Comparison of ENCODE assay signal across 8 mouse cellular contexts in the genomic region with DNA sequence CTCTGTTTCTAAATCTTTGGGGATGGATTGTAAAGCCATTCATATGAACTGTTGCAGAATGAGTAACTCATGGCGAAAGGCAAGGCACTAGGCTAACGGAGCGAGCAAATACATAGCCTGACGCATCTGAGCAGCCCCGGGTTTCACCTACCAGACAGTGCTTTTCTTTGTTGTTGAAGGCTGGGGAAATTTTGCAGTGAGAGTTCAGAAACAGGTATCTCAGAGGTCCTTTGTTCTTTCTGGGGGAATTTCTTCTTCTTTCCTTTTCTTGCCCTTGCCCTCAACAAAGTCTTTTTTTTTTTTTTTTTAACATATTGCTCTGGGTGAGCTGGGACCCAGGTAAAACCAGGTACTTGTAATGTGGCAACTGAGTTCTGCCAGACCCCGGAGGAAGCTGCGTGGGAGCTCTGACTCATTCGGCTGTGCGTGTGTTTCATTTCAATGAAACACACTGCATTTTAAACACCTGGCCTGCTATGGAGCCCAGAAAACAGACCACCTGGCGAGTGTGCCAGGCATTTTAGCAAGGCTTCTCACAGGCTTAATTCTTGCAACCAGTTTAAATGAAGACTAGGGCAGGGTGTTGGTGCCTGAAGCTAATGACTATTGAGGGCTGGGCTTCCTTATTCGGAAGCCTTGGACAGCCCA. TPM values are rescaled to one million over a fixed set of nuclear protein-coding genes. Genes with fewer than 3 reads are reported as not detected.
DNase-seq lines count a peak whose midpoint lies in the region; ATAC-seq and TF ChIP-seq lines count a peak whose summit lies in the region.

A gene (plus strand): TSS at position 484 of the 648 bp plus-strand sequence.

- no peak for DNase-seq in gastrocnemius, postnatal 14 days
- DNase-seq in gastrocnemius, adult 2 months = no peak
- peak; percentile 82 for DNase-seq in CD4-positive, CD25-positive, alpha-beta regulatory T cell, adult 2 months (ENCODE audit: low read depth, low spot score)
- no peak for DNase-seq in forebrain, embryonic 14.5 days (ENCODE audit: low spot score)
- DNase-seq in layer of hippocampus, postnatal 25 days (ENCODE audit: extremely low spot score in 1 of 2, low spot score in 1 of 2) = no peak
- DNase-seq in naive thymus-derived CD4-positive, alpha-beta T cell, adult 2 months (ENCODE audit: low read depth) = peak; percentile 44
- no peak for DNase-seq in thymus, adult 18-20 months
- no peak for DNase-seq in yolk sac, embryonic 10.5 days (ENCODE audit: low spot score)

- intact Hi-C loops in gastrocnemius, postnatal 14 days (cut with DNase I; ENCODE audit: low total_unique reads) = no loop called here
- intact Hi-C loops in gastrocnemius, adult 2 months (cut with DNase I) = no loop called here

- TF ChIP-seq CTCF in gastrocnemius, adult 2 months (IDR thresholded peaks at IDR 0.05) = no peak

- peaks cover 20% of the 10 kb centered on the region; the same call in 1 of the 2 replicates for H3K27me3 ChIP-seq in forebrain, embryonic 14.5 days (replicated peaks; ENCODE audit: control insufficient read depth, insufficient read depth, low read length)

- no peaks in the 10 kb centered on the region for H3K9me3 ChIP-seq in forebrain, embryonic 14.5 days (replicated peaks; ENCODE audit: control insufficient read depth, low read length)

- ATAC-seq in forebrain, embryonic 14.5 days = no peak

- 63% methylated on average over 11 of the region's 11 CpGs for WGBS in forebrain, embryonic 14.5 days

- H3K27ac ChIP-seq in gastrocnemius, adult 2 months = no peak within 1 kb of the TSS
- no peak within 1 kb of the TSS for H3K27ac ChIP-seq in forebrain, embryonic 14.5 days (ENCODE audit: low read depth, low read length)

- H3K4me2 ChIP-seq in forebrain, embryonic 14.5 days (ENCODE audit: low read length) = peak within 1 kb of the TSS; percentile 75

- no peaks in the 10 kb centered on the region for H3K36me3 ChIP-seq in forebrain, embryonic 14.5 days (ENCODE audit: control insufficient read depth, insufficient read depth, low read length)

- peak within 1 kb of the TSS; percentile 60 for H3K9ac ChIP-seq in forebrain, embryonic 14.5 days (ENCODE audit: low read length)

- no peak within 1 kb of the TSS for H3K4me3 ChIP-seq in gastrocnemius, adult 2 months
- peak within 1 kb of the TSS; percentile 37 for H3K4me3 ChIP-seq in forebrain, embryonic 14.5 days (ENCODE audit: low read depth, low read length)

- peaks cover 8% of the 10 kb centered on the region for H3K4me1 ChIP-seq in forebrain, embryonic 14.5 days (ENCODE audit: control insufficient read depth, insufficient read depth, low read length)

RNA-seq across cellular contexts. Expression of the gene that starts here (rescaled TPM):
- total RNA-seq in gastrocnemius, postnatal 14 days (2021) = 10 to 100 TPM; 32.3 to 38.6 TPM
- 1 to 10 TPM; 1.0 to 1.5 TPM for total RNA-seq in gastrocnemius, adult 2 months (2021)
- 46.7 and 54.9 TPM in 2 replicates for polyA plus RNA-seq in forebrain, embryonic 14.5 days (2014; fragmentation: Nextera tagmentation; extraction: Ambion mirVana)
- 10 to 100 TPM; 17.5 to 19.9 TPM for total RNA-seq in layer of hippocampus, postnatal 25 days (2021)

Comparison
In these comparisons a context has a peak if more than half of its experiments do, and no peak if none do; other contexts are left out.
1. RNA of the gene that starts here (total RNA-seq): 32.3 to 38.6 TPM in gastrocnemius, postnatal 14 days and 17.5 to 19.9 TPM in layer of hippocampus, postnatal 25 days; 1.0 to 1.5 TPM in gastrocnemius, adult 2 months; every median in the first group is over 4 times any median in the second.
2. DNase-seq: peak in CD4-positive, CD25-positive, alpha-beta regulatory T cell, adult 2 months (single experiment) and naive thymus-derived CD4-positive, alpha-beta T cell, adult 2 months (single experiment); none in gastrocnemius, postnatal 14 days (single experiment), gastrocnemius, adult 2 months (single experiment), forebrain, embryonic 14.5 days (single experiment), layer of hippocampus, postnatal 25 days (0 of 2), thymus, adult 18-20 months (0 of 2) and yolk sac, embryonic 10.5 days (single experiment).